Mouse (Mus musculus): ENCODE results near the gene Myo16.
A peak's percentile ranks its signal among the peaks of the same experiment; 100 is the strongest.

The Myo16 gene

GRCm38 (mm10) chr8:10303992-10304391 lies 150.3 kb downstream of the Myo16 start:
- no peak for DNase-seq (ENCODE audit: low spot score in 2 of 2)

GRCm38 (mm10) chr8:10304721-10305120 lies 151.0 kb downstream of the Myo16 start:
- DNase-seq (ENCODE audit: low spot score in 2 of 2) = no peak

- no peak for DNase-seq (ENCODE audit: low spot score in 2 of 2)
Observed at GRCm38 (mm10) chr8:10307345-10307744, 153.6 kb downstream of the Myo16 start.

DNA sequence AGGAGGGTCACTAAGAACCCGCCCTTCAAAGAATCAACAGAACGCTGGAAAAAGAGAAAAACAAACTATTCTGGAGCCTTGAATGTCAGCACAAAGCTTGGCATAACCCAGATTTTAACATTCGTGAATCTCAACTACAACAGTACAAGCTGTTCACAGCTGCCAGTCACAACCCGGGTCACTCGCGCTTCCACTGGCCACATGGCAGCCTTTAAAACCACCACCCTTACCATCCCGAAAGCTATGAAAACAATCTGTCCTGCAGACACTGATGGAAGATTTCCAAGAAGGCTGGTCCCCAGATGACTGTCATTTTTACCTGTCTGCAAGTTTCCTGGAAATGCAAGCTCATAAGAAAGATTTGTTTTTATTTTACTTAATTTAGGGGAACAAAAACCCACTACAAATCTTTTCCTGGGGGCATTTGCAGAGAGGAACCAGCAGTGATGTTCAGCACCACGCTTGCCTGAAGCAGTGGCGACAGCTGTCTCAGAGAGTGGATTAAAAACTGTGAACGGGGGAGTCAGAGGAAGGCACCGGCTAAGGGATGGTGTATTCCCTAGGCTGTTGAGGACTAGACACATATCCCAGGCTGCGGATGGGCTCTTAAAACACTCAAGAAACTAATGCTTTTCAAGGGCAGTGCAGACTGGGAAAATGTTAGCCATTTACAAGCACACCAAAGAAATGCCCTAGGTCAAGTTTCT lies 154.2 kb downstream of the Myo16 start:
- peak; percentile 19 to 34 for DNase-seq (ENCODE audit: low spot score in 2 of 2)

GRCm38 (mm10) chr8:10310470-10310869 lies 156.8 kb downstream of the Myo16 start:
- DNase-seq (ENCODE audit: low spot score in 2 of 2) = no peak

GRCm38 (mm10) chr8:10312316-10312715 lies 158.6 kb downstream of the Myo16 start:
- no peak for DNase-seq (ENCODE audit: low spot score in 2 of 2)

DNA sequence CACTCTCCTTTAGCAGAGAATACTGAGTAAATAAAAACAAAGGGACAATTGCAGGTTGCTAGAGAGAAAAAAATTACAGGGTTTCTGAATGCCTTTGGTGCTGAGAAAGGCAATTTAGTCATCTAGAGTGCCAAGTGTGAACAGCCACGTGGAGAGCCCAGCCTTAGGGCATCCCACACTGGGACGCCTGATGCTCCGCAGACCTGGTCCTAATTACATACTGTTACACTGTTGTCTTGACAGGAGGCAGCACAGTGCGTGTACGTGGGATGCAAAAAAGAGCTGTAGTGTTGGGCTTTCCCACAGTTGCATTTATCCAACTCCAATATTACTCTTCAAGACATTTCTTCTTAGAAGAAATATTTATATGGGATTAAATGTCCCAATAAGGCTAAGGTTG lies 162.5 kb downstream of the Myo16 start:
- DNase-seq (ENCODE audit: low spot score in 2 of 2) = no peak

- no peak for DNase-seq (ENCODE audit: low spot score in 2 of 2)
Observed at GRCm38 (mm10) chr8:10318103-10318502, 164.4 kb downstream of the Myo16 start.

DNA sequence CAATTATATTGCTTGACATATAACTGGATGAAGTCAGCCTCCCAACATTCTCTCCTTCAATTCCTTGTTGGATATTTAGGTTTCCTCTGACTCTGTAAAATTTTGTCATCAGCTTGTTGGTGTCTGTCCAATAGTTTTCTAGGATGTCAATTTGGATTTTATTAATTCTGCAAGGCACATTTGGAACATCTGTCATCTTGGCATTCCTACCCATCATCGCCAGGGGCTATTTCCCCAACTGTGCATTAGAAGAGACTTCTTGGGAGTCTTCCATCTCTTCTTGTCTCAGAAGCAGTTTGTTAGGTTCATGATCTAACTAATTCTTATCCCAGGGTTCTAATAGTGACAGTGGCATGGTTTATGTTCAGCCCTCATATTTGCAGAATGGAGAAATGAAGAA lies 196.7 kb downstream of the Myo16 start:
- DNase-seq (ENCODE audit: low spot score in 2 of 2) = no peak

GRCm38 (mm10) chr8:10358711-10359110 lies 205.0 kb downstream of the Myo16 start:
- DNase-seq (ENCODE audit: low spot score in 2 of 2) = no peak

DNA sequence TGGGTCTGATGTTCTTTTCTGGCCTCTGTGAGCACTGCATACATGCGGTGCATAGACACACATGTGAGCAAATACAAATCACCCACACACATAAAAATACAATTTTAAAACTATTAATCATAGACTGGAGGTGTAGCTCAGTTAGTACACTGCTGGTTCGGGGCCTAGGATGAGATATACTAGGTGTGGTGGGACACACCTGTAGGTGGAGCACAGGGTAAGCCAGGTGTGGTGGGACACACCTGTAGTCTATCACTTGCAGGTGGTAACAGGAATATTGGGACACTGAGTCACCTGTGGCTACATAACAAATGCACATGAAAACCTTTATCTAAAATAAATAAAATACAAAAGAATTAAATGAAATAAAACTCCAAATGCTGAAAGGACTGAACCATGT lies 209.2 kb downstream of the Myo16 start:
- DNase-seq (ENCODE audit: low spot score in 2 of 2) = no peak

- DNase-seq (ENCODE audit: low spot score in 2 of 2) = peak; percentile 20 to 23
Observed at GRCm38 (mm10) chr8:10363654-10364406, 210.1 kb downstream of the Myo16 start.

- DNase-seq (ENCODE audit: low spot score in 2 of 2) = no peak
Observed at GRCm38 (mm10) chr8:10366141-10366540, 212.4 kb downstream of the Myo16 start.

GRCm38 (mm10) chr8:10372571-10372970 lies 218.9 kb downstream of the Myo16 start:
- DNase-seq (ENCODE audit: low spot score in 2 of 2) = no peak

- no peak for DNase-seq (ENCODE audit: low spot score in 2 of 2)
Observed at GRCm38 (mm10) chr8:10387143-10387542, 233.4 kb downstream of the Myo16 start.

- no peak for DNase-seq (ENCODE audit: low spot score in 2 of 2)
Observed at GRCm38 (mm10) chr8:10391096-10391683, 237.5 kb downstream of the Myo16 start.

- no peak for DNase-seq (ENCODE audit: low spot score in 2 of 2)
Observed at GRCm38 (mm10) chr8:10391913-10392312, 238.2 kb downstream of the Myo16 start.

DNA sequence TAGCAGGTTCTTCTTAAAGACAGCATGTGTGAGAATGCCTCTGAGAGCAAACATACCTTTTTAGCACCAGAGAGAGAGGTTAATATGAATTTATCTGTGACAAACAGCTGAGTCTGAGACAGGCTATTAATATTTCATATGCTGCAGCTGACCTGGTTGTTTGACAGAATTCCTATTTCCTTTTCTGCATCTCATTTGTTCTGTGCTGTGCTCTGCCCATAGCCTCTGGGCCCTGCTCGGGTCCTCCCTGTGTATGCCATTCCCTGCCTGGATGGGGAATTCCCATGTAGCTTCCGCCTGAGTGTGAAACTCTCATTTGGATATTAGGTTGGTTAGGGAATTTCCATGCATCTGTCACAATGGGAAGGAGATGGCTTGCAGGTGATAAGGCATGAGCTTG lies 240.8 kb downstream of the Myo16 start:
- no peak for DNase-seq (ENCODE audit: low spot score in 2 of 2)

GRCm38 (mm10) chr8:10395146-10395545 lies 241.4 kb downstream of the Myo16 start:
- DNase-seq (ENCODE audit: low spot score in 2 of 2) = no peak

- DNase-seq (ENCODE audit: low spot score in 2 of 2) = peak; percentile 57 to 68
Observed at GRCm38 (mm10) chr8:10402606-10403005, 248.9 kb downstream of the Myo16 start.

GRCm38 (mm10) chr8:10405469-10405868 lies 251.8 kb downstream of the Myo16 start:
- peak; percentile 63 to 64 for DNase-seq (ENCODE audit: low spot score in 2 of 2)

GRCm38 (mm10) chr8:10409043-10409442 lies 255.3 kb downstream of the Myo16 start:
- no peak for DNase-seq (ENCODE audit: low spot score in 2 of 2)

DNA sequence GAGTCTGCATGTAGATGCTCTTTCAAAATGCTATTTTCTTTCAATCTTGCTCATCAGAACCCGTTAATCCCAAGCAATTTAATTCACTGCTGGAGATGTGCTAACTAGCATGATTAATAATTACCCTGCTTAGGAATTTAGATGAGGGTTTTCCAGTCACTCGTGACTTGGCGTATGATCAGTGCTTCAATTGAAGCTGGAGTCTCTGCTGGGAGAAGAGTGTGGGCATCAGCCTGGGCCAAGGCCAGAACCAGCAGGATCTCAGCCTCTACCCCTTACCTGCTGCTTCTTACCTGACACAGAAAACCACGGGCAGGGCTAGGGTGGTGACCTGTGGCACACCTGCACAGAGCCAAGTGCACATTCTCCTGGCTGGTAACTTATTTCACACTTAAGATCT lies 257.8 kb downstream of the Myo16 start:
- no peak for DNase-seq (ENCODE audit: low spot score in 2 of 2)

Measured in right cerebral cortex, adult 2 months (tissue).